Mouse (Mus musculus) cerebellum, adult 11-12 months (tissue): ENCODE measurements around the gene Stard13.

Source experiments
- DNase-seq: peaks from one replicate; pipeline ENCODE4 v3.0.0; 2022

The Stard13 gene

GRCm38 (mm10) chr5:151233400-151234031 lies at the start of gene Stard13:
TSS of gene Stard13 (minus strand) at chr5:151233836.
- DNase-seq: no peak

- DNase-seq: no peak
Measured at GRCm38 (mm10) chr5:151279531-151279930, 45.9 kb upstream of the Stard13 start.

GRCm38 (mm10) chr5:151277927-151278326 lies 44.3 kb upstream of the Stard13 start:
- DNase-seq: no peak

GRCm38 (mm10) chr5:151275986-151276385 lies 42.4 kb upstream of the Stard13 start:
- no peak for DNase-seq

- DNase-seq: no peak
Measured at GRCm38 (mm10) chr5:151274265-151274664, 40.6 kb upstream of the Stard13 start.

- no peak for DNase-seq
Measured at GRCm38 (mm10) chr5:151270815-151271214, 37.2 kb upstream of the Stard13 start.

- no peak for DNase-seq
Measured at GRCm38 (mm10) chr5:151266896-151267634, 33.4 kb upstream of the Stard13 start.

- no peak for DNase-seq
Measured at GRCm38 (mm10) chr5:151261558-151261957, 27.9 kb upstream of the Stard13 start.

GRCm38 (mm10) chr5:151252213-151252612 lies 18.6 kb upstream of the Stard13 start:
- DNase-seq: no peak

GRCm38 (mm10) chr5:151251656-151252055 lies 18.0 kb upstream of the Stard13 start:
- no peak for DNase-seq

GRCm38 (mm10) chr5:151248671-151249620 lies 15.3 kb upstream of the Stard13 start:
- no peak for DNase-seq

GRCm38 (mm10) chr5:151248084-151248483 lies 14.4 kb upstream of the Stard13 start:
- DNase-seq: no peak

GRCm38 (mm10) chr5:151247115-151247875 lies 13.7 kb upstream of the Stard13 start:
- no peak for DNase-seq

GRCm38 (mm10) chr5:151246287-151246686 lies 12.7 kb upstream of the Stard13 start:
- DNase-seq: no peak

GRCm38 (mm10) chr5:151245571-151245970 lies 11.9 kb upstream of the Stard13 start:
- no peak for DNase-seq

- no peak for DNase-seq
Measured at GRCm38 (mm10) chr5:151238730-151239129, 5.1 kb upstream of the Stard13 start.

- DNase-seq: no peak
Measured at GRCm38 (mm10) chr5:151236411-151236810, 2.8 kb upstream of the Stard13 start.

- DNase-seq: no peak
Measured at GRCm38 (mm10) chr5:151232576-151233299, 898 bp downstream of the Stard13 start.

GRCm38 (mm10) chr5:151231861-151232260 lies 1.8 kb downstream of the Stard13 start:
- DNase-seq: no peak

GRCm38 (mm10) chr5:151231411-151231810 lies 2.2 kb downstream of the Stard13 start:
- peak; percentile 7 for DNase-seq

GRCm38 (mm10) chr5:151230427-151230826 lies 3.2 kb downstream of the Stard13 start:
- no peak for DNase-seq
